Mouse (Mus musculus): ENCODE data around the gene Zfp78. TPM values are rescaled to one million over a fixed set of nuclear protein-coding genes. Genes with fewer than 3 reads are reported as not detected.
A peak's percentile ranks its signal among the peaks of the same experiment; 100 is the strongest.

The Zfp78 gene
- polyA plus RNA-seq, 1 experiment from 2014 or later: 1.8 TPM

DNA sequence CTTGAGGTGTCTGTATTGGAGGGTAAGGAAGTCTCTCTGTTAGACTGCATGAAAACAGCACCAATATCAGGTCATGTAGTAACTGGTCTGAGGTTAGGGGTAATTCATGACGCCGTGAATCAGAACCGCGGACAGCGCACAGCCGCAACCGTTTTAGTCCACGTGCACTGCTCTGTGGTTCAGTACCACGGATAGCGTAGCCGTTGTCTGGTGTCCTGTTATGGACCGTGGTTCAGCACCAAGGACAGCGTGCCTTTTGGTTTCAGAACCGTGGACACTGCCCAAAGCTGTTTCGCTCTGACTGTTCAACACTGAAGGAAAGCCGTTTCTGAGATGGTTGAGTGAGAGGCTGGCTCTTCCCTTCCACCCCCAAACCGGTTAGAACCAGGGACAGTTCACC lies 47.0 kb downstream of the Zfp78 start, which contains the start of gene Gm20715:
TSS of gene Gm20715 (plus strand) at position 235 of the 400 bp plus-strand sequence.
- WGBS: 3% methylated on average over 17 of the region's 17 CpGs
- H3K4me1 ChIP-seq: peaks cover 4% of the 10 kb centered on the region
- H3K4me3 ChIP-seq: no peak within 1 kb of the TSS
- no peaks in the 10 kb centered on the region for H3K9me3 ChIP-seq (replicated peaks)
- no peak within 1 kb of the TSS for H3K27ac ChIP-seq (replicated peaks)
- DNase-seq (ENCODE audit: low spot score): peak; percentile 86
- H3K27me3 ChIP-seq (ENCODE audit: low read depth, poor library complexity, severe bottlenecking): no peaks in the 10 kb centered on the region
- no peaks in the 10 kb centered on the region for H3K36me3 ChIP-seq

DNA sequence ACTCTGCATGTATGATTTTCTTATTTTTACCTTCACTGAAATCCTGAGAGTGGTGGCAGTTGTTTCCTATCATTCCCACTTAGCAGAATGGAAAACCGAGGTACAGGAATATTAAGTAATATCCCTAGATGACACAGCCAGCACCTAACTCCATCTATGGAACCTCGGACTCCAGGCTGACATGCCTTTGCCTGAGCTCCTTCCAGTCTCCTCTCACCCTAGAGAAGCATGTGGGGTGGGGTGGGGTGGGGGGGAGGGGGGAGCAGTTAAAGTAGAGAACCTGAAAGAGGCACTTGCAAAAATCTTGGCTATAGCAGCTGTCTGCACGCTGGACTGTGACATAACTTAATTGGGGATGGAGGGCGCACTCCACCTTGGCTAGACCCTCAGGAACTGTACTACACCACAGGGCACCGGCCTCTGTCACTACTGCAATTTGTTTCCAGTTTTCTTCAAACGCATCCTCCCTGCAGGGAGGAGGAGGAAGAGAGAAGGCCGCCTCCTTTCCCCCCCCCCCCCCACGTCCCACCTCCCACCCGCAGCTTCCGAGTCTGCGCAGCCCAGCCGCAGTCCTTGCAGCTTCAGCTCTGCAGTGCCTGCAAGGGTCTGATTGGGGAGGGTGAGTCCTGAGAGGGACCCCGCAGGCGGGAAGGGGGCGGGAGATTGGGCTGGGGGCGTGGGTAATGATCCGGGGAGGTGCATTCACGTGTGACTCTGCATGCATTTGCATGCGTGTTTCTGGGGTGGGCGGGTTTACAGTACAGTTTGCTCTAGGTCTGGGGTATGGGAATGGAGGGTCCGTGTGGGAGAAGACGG lies 51.8 kb downstream of the Zfp78 start:
- Histone ChIP-seq H3K4me3 (peak overlapping the region; percentile 43), H3K4me1 (peaks cover 6% of the 10 kb centered on the region), H3K9me3 (replicated peaks) (no peaks in the 10 kb centered on the region), H3K27me3 (ENCODE audit: low read depth, poor library complexity, severe bottlenecking) (no peaks in the 10 kb centered on the region), H3K36me3 (no peaks in the 10 kb centered on the region), H3K27ac (replicated peaks) (no peak overlapping the region)
- WGBS: 7% methylated on average over 21 of the region's 22 CpGs
- DNase-seq (ENCODE audit: low spot score): peak; percentile 15

DNA sequence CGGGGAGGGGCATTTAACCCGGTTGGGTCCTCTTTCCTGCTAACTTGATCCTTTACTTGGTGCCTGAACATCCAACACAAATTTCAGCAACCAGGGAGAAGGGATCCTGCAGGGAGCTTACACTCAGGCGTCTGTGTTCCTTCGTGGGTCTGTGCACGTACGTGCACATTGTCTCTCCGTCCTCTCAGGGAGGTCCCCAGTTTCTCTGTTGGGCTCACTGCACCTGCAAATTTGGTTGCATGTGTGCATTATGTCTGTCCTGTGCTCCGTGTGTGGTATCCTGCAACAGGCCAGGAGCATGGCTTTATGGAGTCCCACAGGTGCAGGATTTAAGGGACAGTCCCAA lies 52.3 kb downstream of the Zfp78 start:
- Histone ChIP-seq H3K36me3 (no peaks in the 10 kb centered on the region), H3K4me1 (peaks cover 6% of the 10 kb centered on the region), H3K27me3 (ENCODE audit: low read depth, poor library complexity, severe bottlenecking) (no peaks in the 10 kb centered on the region), H3K27ac (replicated peaks) (no peak overlapping the region), H3K4me3 (peak overlapping the region; percentile 43), H3K9me3 (replicated peaks) (no peaks in the 10 kb centered on the region)
- 15% methylated on average over 8 of the region's 8 CpGs for WGBS
- no peak for DNase-seq (ENCODE audit: low spot score)

DNA sequence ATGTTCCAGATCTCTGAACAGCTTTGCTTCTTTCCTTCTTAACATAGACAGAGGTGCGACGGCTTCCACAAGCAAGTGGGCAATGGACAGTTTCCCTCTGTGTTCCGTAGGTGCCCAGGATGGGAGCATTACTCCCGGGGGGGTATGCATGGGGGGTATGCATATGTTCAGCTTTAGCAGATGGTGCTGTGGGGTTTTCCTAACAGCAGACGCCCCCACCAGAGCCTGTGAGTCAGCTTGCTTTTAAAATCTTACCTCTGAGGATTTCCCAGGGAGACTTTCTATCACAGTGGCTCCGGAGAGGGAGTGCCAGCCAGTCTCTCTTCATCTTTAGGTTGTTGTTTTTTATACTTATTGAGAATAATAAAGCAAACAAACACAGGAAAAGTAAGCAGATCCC lies 56.8 kb downstream of the Zfp78 start:
- 77% methylated on average over 6 of the region's 6 CpGs for WGBS
- no peak for DNase-seq (ENCODE audit: low spot score)
- H3K27me3 ChIP-seq (ENCODE audit: low read depth, poor library complexity, severe bottlenecking): no peaks in the 10 kb centered on the region
- no peaks in the 10 kb centered on the region for H3K36me3 ChIP-seq
- peaks cover 3% of the 10 kb centered on the region for H3K4me1 ChIP-seq
- H3K4me3 ChIP-seq: no peak overlapping the region
- H3K27ac ChIP-seq (replicated peaks): no peak overlapping the region
- H3K9me3 ChIP-seq (replicated peaks): peaks cover 5% of the 10 kb centered on the region; the same call in 1 of the 2 replicates

DNA sequence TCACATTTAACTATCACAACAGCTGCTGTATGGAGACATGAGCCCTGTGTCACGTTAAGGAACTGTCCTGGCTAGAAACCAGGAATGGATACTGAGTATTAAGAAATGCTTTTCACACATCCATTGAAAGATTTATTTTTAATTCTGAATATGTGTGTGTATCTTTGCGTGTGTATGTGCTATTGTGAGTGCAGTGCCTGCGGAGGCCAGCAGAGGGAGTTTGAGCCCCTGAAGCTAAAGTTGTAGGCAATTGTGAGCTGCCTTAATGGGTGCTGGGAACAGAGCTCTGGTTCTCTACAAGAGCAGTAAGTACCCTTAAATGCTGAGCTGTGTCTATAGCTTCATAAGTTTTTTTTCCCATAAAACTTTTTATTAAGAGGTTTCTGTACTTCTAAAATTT lies 66.3 kb downstream of the Zfp78 start:
- no peaks in the 10 kb centered on the region for H3K36me3 ChIP-seq
- no peak for DNase-seq (ENCODE audit: low spot score)
- H3K9me3 ChIP-seq (replicated peaks): peaks cover 22% of the 10 kb centered on the region
- WGBS: 86% methylated on average over 3 of the region's 3 CpGs
- no peak overlapping the region for H3K27ac ChIP-seq (replicated peaks)
- no peaks in the 10 kb centered on the region for H3K27me3 ChIP-seq (ENCODE audit: low read depth, poor library complexity, severe bottlenecking)
- H3K4me3 ChIP-seq: no peak overlapping the region
- peaks cover 1% of the 10 kb centered on the region; the same call in 1 of the 2 replicates for H3K4me1 ChIP-seq

DNA sequence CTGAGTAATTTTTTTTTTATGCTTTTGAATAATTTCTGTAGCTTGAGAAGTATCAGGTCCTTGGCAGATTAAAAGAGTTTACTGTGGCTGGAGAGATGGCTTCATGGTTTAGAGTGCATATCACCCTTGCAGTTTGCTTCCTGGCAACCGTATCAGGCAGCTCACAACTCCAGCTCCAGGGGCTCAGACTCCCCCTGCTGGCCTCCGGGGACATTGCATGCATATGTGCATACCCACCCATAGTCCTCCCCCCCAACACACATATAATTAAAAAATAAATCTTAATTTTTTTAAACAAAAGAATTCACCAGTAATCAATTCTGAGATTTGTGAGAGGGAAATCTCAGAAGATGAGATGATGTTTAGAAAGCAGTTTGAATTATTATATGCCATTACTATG lies 67.3 kb downstream of the Zfp78 start:
- WGBS: 46% methylated on average over 2 of the region's 2 CpGs
- H3K27ac ChIP-seq (replicated peaks): no peak overlapping the region
- no peaks in the 10 kb centered on the region for H3K27me3 ChIP-seq (ENCODE audit: low read depth, poor library complexity, severe bottlenecking)
- no peak for DNase-seq (ENCODE audit: low spot score)
- peaks cover 9% of the 10 kb centered on the region for H3K4me1 ChIP-seq
- no peak overlapping the region for H3K4me3 ChIP-seq
- peaks cover 21% of the 10 kb centered on the region for H3K9me3 ChIP-seq (replicated peaks)
- H3K36me3 ChIP-seq: no peaks in the 10 kb centered on the region

Other genes with a start within 250 kb of the Zfp78 start
- gene Zfp787, start 207.3 kb upstream of the Zfp78 start, polyA plus RNA-seq (2016; fragmentation: Nextera tagmentation; extraction: Ambion mirVana): 25.0 and 27.3 TPM in 2 replicates
- gene Zfp444, start 191.1 kb upstream of the Zfp78 start, polyA plus RNA-seq (2016; fragmentation: Nextera tagmentation; extraction: Ambion mirVana): 81.8 and 86.1 TPM in 2 replicates
- not detected in 2 replicates for gene Galp, start 166.2 kb upstream of the Zfp78 start, polyA plus RNA-seq (2016; fragmentation: Nextera tagmentation; extraction: Ambion mirVana)
- gene Zscan5b, start 141.0 kb upstream of the Zfp78 start, polyA plus RNA-seq (2016; fragmentation: Nextera tagmentation; extraction: Ambion mirVana): not detected in 2 replicates
- not detected in 2 replicates for gene Epp13, start 110.6 kb upstream of the Zfp78 start, polyA plus RNA-seq (2016; fragmentation: Nextera tagmentation; extraction: Ambion mirVana)
- gene Zfp667, start 76.7 kb upstream of the Zfp78 start, polyA plus RNA-seq (2016; fragmentation: Nextera tagmentation; extraction: Ambion mirVana): 6.3 and 7.7 TPM in 2 replicates
- 5.2 and 8.0 TPM in 2 replicates for gene Zfp583, start 32.0 kb upstream of the Zfp78 start, polyA plus RNA-seq (2016; fragmentation: Nextera tagmentation; extraction: Ambion mirVana)
- 2.9 and 3.9 TPM in 2 replicates for gene Gm3854, start 19.5 kb upstream of the Zfp78 start, polyA plus RNA-seq (2016; fragmentation: Nextera tagmentation; extraction: Ambion mirVana)
- 10.2 and 12.7 TPM in 2 replicates for gene Zfp28, start 20.0 kb downstream of the Zfp78 start, polyA plus RNA-seq (2016; fragmentation: Nextera tagmentation; extraction: Ambion mirVana)
- 0.48 and 0.91 TPM in 2 replicates for gene Smim17, start 35.4 kb downstream of the Zfp78 start, polyA plus RNA-seq (2016; fragmentation: Nextera tagmentation; extraction: Ambion mirVana)
- gene Gm20715, start 47.0 kb downstream of the Zfp78 start, polyA plus RNA-seq (2016; fragmentation: Nextera tagmentation; extraction: Ambion mirVana): not detected in 2 replicates
- 0.19 TPM in 1 of 2 replicates, not detected in the other for gene Olfr1344, start 75.4 kb downstream of the Zfp78 start, polyA plus RNA-seq (2016; fragmentation: Nextera tagmentation; extraction: Ambion mirVana)
- gene Olfr1336, start 92.9 kb downstream of the Zfp78 start, polyA plus RNA-seq (2016; fragmentation: Nextera tagmentation; extraction: Ambion mirVana): not detected in 2 replicates
- not detected in 2 replicates for gene Olfr1346, start 103.8 kb downstream of the Zfp78 start, polyA plus RNA-seq (2016; fragmentation: Nextera tagmentation; extraction: Ambion mirVana)
- not detected in 2 replicates for gene Olfr5, start 123.7 kb downstream of the Zfp78 start, polyA plus RNA-seq (2016; fragmentation: Nextera tagmentation; extraction: Ambion mirVana)
- gene Olfr1347, start 136.5 kb downstream of the Zfp78 start, polyA plus RNA-seq (2016; fragmentation: Nextera tagmentation; extraction: Ambion mirVana): not detected in 2 replicates
- gene Olfr1348, start 145.5 kb downstream of the Zfp78 start, polyA plus RNA-seq (2016; fragmentation: Nextera tagmentation; extraction: Ambion mirVana): not detected in 2 replicates
- gene Olfr1349, start 159.7 kb downstream of the Zfp78 start, polyA plus RNA-seq (2016; fragmentation: Nextera tagmentation; extraction: Ambion mirVana): not detected in 2 replicates
- gene Olfr1350, start 201.6 kb downstream of the Zfp78 start, polyA plus RNA-seq (2016; fragmentation: Nextera tagmentation; extraction: Ambion mirVana): not detected in 2 replicates